Mouse (Mus musculus) heart, postnatal 0 days (tissue): ENCODE results near the gene Abce1. TPM values are rescaled to one million over a fixed set of nuclear protein-coding genes. Genes with fewer than 3 reads are reported as not detected.

Source experiments
- ATAC-seq: fragments of 200-750 bp; cut with Nextera tagmentation; 2 replicates; pipeline ENCODE4 v1.8.0; 2017; ENCODE audit warnings: low read depth, moderate number of reproducible peaks, moderate library complexity; ENCODE audit not compliant: insufficient read depth
- DNase-seq: peaks from one replicate; pipeline ENCODE4 v3.0.0-alpha.2; 2016; ENCODE audit warnings: low spot score
- H3K27ac ChIP-seq: fragments of 300-500 bp; sonication (generic); 2 replicates; pipeline ENCODE4 v1.5.1; 2014; ENCODE audit warnings: low read depth, mild to moderate bottlenecking
- H3K27me3 ChIP-seq: fragments of 300-500 bp; sonication (generic); 2 replicates; pipeline ENCODE4 v1.6.1; 2014; ENCODE audit warnings: low read length, mixed read lengths; ENCODE audit not compliant: control insufficient read depth, insufficient read depth
- H3K36me3 ChIP-seq: fragments of 300-500 bp; sonication (generic); replicated peaks from 2 replicates; pipeline ENCODE4 v1.6.1; 2014; ENCODE audit warnings: low read length, mixed read lengths; ENCODE audit not compliant: control insufficient read depth, insufficient read depth
- H3K4me1 ChIP-seq: fragments of 300-500 bp; sonication (generic); 2 replicates; pipeline ENCODE4 v1.6.1; 2014; ENCODE audit warnings: antibody characterized with exemption; ENCODE audit not compliant: control insufficient read depth, insufficient read depth
- H3K4me2 ChIP-seq: fragments of 300-500 bp; sonication (generic); 2 replicates; pipeline ENCODE4 v1.6.1; 2014; ENCODE audit warnings: low read depth, mild to moderate bottlenecking, low read length, moderate library complexity
- H3K4me3 ChIP-seq: fragments of 300-500 bp; sonication (generic); 2 replicates; pipeline ENCODE4 v1.5.1; 2014; ENCODE audit warnings: low read depth, low read length
- H3K9ac ChIP-seq: fragments of 300-500 bp; sonication (generic); replicated peaks from 2 replicates; pipeline ENCODE4 v1.6.1; 2014; ENCODE audit warnings: low read depth, low read length, mixed read lengths
- H3K9me3 ChIP-seq: fragments of 300-500 bp; sonication (generic); replicated peaks from 2 replicates; pipeline ENCODE4 v1.6.1; 2016; ENCODE audit warnings: low read length; ENCODE audit not compliant: control insufficient read depth
- CTCF ChIP-seq: IDR thresholded peaks from 2 replicates; pipeline ENCODE4 v1.5.1; 2016; ENCODE audit warnings: antibody characterized with exemption, control low read depth, low read depth
- EP300 ChIP-seq: IDR thresholded peaks from 2 replicates; pipeline ENCODE4 v1.6.1; 2016; ENCODE audit warnings: antibody characterized with exemption, low read depth
- WGBS: fragments of 180-500 bp; shearing (Covaris S2); extraction: QIAGEN DNeasy Blood & Tissue Kit; methylation state at CpG from one replicate; pipeline ENCODE4 v1.1.7; 2014; 5-methylcytosine and 5-hydroxymethylcytosine counted together
- polyA plus RNA-seq: library from polyadenylated mRNA; unstranded; fragments of >200 nt; fragmentation: Nextera tagmentation; extraction: Ambion mirVana; gene quantifications from 2 replicates; pipeline ENCODE4 v1.2.1, GENCODE M21; 2015
- total RNA-seq: library from RNA; depleted of rRNA; stranded (reverse); fragments of >200 nt; gene quantifications from 2 replicates; pipeline ENCODE4 v1.2.3, GENCODE M21; 2014; ENCODE audit warnings: low replicate concordance

The Abce1 gene
- total and polyA plus RNA-seq, 2 experiments from 2014 or later, result 38.6 to 55.0 TPM

GRCm38 (mm10) chr8:79639586-79640451 is 71.7 kb downstream of the Abce1 start, which contains the start of gene Otud4:
Otud4 (plus strand) TSS chr8:79639618.
- H3K27ac ChIP-seq, result peak within 1 kb of the TSS; percentile 95
- ATAC-seq (peak; percentile 37), DNase-seq (no peak)
- peak within 1 kb of the TSS; percentile 90 for H3K4me2 ChIP-seq
- TF ChIP-seq CTCF (no peak), EP300 (no peak)
- 0 out of 2 replicates have a peak, but pooled peaks cover 4% of the 10 kb centered on the region for H3K9me3 ChIP-seq
- peak within 1 kb of the TSS; percentile 84 for H3K4me3 ChIP-seq
- WGBS, result under 1% methylated on average over 95 of the region's 103 CpGs
- peaks cover 9% of the 10 kb centered on the region for H3K36me3 ChIP-seq
- peak within 1 kb of the TSS; percentile 90 for H3K9ac ChIP-seq
- H3K27me3 ChIP-seq, result no peaks in the 10 kb centered on the region
- H3K4me1 ChIP-seq, result peaks cover 15% of the 10 kb centered on the region

- Histone ChIP-seq H3K27me3 (no peaks in the 10 kb centered on the region), H3K27ac (peak overlapping the region; percentile 95), H3K4me3 (peak overlapping the region; percentile 84), H3K36me3 (peaks cover under 1% of the 10 kb centered on the region), H3K4me2 (peak overlapping the region; percentile 90), H3K4me1 (peaks cover 15% of the 10 kb centered on the region), H3K9me3 (peaks cover 11% of the 10 kb centered on the region; the same call in 1 of the 2 replicates), H3K9ac (peak overlapping the region; percentile 90)
- peak; percentile 97 for ATAC-seq
- peak; percentile 99 for DNase-seq
- TF ChIP-seq CTCF (no peak), EP300 (peak; percentile 59; the same call in 1 of the 2 replicates)
- WGBS, result under 1% methylated on average over 76 of the region's 77 CpGs
Measured at GRCm38 (mm10) chr8:79638707-79639549, 72.6 kb downstream of the Abce1 start.

DNA sequence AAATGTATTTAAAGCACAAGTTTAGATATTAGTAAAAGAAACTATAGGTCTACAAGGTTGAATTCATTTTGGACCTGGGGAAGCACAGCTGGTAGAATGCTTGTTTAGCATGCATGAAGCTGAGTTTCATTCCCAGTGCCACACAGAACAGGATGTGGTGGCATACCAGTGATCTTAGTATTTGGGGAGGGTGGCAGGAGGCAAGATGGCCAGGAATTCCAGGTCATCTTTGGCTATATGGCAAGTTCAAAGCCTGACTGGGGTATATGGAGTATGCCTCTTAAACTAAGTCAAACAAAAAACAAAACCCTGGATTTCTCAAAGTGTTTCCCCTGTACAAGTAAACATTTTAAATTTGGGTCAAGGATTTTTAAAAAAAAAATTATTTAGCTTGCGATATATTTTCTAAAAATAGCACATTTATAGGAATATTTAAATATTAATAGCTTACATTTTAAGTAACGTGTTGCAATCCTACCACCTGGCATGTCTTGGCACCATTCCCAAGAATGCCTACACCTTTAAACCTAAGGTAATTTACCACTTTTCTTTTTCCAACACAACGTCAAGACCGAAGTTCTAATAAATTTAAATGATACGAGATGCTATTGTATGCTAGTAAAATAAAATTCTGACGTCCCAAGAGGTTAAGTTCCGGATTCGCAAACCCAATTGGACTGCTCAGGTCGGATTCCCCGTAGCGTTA is 73.4 kb downstream of the Abce1 start:
- Histone ChIP-seq H3K4me3 (peak overlapping the region; percentile 84), H3K27ac (peak overlapping the region; percentile 95), H3K9ac (peak overlapping the region; percentile 90), H3K36me3 (no peaks in the 10 kb centered on the region), H3K27me3 (no peaks in the 10 kb centered on the region), H3K9me3 (peaks cover 11% of the 10 kb centered on the region; the same call in 1 of the 2 replicates), H3K4me1 (peaks cover 15% of the 10 kb centered on the region), H3K4me2 (peak overlapping the region; percentile 68)
- TF ChIP-seq CTCF, result no peak
- no peak for TF ChIP-seq EP300
- DNase-seq, result no peak
- whole genome bisulfite sequencing, result 6% methylated on average over 11 of the region's 11 CpGs
- ATAC-seq, result no peak

DNA sequence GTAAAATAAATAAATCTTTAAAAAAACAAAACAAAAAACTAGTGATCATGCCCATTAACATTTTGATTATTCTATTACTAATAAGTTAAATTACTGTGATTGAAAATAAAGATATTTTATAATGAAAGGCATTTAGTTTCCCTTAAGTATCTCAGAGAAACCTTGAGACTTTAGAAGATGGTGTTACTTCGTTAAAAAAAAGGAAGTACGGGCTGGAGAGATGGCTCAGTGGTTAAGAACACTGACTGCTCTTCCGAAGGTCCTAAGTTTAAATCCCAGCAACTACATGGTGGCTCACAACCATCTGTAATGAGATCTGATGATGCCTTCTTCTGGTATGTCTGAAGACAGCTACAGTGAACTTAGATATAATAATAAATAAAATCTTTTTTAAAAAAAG is 74.3 kb downstream of the Abce1 start:
- Histone ChIP-seq H3K27ac (no peak overlapping the region), H3K9me3 (peaks cover 11% of the 10 kb centered on the region; the same call in 1 of the 2 replicates), H3K4me2 (no peak overlapping the region), H3K27me3 (no peaks in the 10 kb centered on the region), H3K4me1 (peaks cover 9% of the 10 kb centered on the region), H3K4me3 (no peak overlapping the region), H3K36me3 (no peaks in the 10 kb centered on the region), H3K9ac (no peak overlapping the region)
- WGBS, result 85% methylated on average over 3 of the region's 3 CpGs
- TF ChIP-seq EP300 (no peak), CTCF (no peak)
- ATAC-seq, result no peak
- DNase-seq, result no peak

- Histone ChIP-seq H3K9me3 (peaks cover 11% of the 10 kb centered on the region; the same call in 1 of the 2 replicates), H3K4me3 (no peak overlapping the region), H3K4me1 (peaks cover under 1% of the 10 kb centered on the region; the same call in 1 of the 2 replicates), H3K27ac (no peak overlapping the region), H3K9ac (no peak overlapping the region), H3K27me3 (no peaks in the 10 kb centered on the region), H3K36me3 (no peaks in the 10 kb centered on the region), H3K4me2 (no peak overlapping the region)
- ATAC-seq, result no peak
- WGBS, result 59% methylated on average over 1 of the region's 1 CpGs
- DNase-seq, result no peak
- TF ChIP-seq CTCF (no peak), EP300 (no peak)
Measured at GRCm38 (mm10) chr8:79636151-79636550, 75.4 kb downstream of the Abce1 start.
